Mouse (Mus musculus): ENCODE measurements around the gene Gm2012.
"Not testable (repeated sequence)": the region's sequence is repeated elsewhere in the genome, so short reads cannot be mapped to it uniquely, and the experiment has no call there.

Gene Gm2012

DNA sequence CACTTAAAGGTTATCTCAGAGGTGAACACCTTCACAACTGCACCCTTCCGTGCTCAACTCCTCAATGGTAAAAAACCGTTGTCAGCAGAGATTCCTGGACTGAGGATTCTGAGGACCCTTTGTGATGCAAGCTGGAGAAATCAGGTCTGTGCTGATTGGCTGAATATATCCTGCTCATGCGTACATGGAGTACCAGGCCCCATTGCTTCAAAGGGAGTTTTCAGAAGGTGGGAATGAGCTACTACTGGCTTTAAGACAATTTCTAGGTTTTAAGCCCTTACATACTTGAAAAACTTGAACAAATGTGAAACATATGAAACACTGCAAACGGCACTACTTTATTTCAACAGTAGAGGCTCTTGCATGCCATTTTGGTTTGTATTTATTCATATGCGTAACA lies at the start of gene Gm2012:
Gm2012 (minus strand) TSS at position 101 of the 400 bp plus-strand sequence.
- DNase-seq (ENCODE audit: extremely low read depth, low read depth, low spot score): not testable (repeated sequence)

DNA sequence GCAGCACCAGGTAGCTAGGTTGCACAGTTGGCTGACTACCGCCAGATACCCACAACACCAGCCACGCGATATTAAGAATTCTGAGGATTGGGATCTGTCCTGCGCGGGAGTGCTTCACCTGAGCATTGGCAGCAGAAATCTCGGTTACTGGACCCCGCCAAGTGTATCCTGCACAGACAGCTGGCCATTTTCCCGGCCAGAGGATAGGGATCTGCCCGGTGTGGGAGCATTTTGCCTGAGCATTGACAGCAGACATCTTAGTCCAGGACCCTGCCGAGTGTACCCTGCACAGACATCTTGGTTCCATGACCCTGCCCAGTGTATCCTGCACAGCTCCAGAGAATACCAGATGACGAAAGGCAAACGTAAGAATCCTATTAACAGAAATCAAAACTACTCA lies 72.0 kb downstream of the Gm2012 start:
- DNase-seq (ENCODE audit: extremely low read depth, low read depth, low spot score): not testable (repeated sequence)
